Mouse (Mus musculus) WW6 (cell line): ENCODE data around the gene Pitx2.
A peak's percentile ranks its signal among the peaks of the same experiment; 100 is the strongest.

Experiments
- DNase-seq: peaks from one replicate; pipeline ENCODE4 v3.0.0-alpha.2; 2013; ENCODE audit warnings: low read depth, low spot score

Gene Pitx2

DNA sequence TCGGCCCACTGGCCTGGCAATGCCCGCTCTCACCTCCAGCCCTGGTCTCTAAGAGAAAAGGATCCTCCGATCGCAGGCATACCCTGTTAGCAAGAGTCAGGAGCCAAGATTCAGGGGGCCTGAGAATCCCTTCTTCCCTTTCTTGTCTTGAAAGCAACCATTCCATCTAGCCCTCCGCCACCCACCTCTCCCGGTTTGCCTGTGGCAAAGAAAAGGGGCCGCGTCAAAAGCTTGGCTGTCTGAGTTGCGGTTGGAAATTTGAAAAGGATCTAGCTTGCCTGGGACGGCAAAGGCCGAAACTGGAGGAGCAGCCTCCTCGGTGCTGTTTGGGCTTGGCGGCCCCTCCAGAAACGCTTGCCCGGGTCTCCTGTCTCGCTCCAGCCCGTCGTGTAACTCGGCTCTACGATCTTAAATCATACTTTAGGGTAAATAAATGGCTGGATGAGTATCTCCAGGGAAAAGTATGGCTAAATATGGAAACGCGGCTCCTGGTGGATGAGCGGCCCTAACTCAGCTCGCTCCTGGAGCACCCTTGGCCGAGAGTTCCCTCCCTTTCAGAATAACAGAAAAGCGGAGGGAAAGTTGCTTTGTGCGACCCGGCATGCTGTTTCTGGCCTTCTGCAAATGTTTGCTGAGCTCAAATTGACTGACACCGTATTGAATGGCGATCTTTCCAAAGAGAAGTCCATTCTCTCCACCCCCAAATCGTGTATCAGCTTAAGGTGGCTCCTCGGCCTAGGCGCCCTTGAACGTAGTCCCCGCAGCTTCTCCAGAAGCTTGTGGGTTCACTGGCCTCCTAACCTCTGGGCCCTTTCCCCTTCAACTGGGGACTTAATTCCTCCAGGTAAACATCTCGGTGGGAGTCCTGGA is 3.4 kb downstream of the Pitx2 start:
- DNase-seq = no peak

DNA sequence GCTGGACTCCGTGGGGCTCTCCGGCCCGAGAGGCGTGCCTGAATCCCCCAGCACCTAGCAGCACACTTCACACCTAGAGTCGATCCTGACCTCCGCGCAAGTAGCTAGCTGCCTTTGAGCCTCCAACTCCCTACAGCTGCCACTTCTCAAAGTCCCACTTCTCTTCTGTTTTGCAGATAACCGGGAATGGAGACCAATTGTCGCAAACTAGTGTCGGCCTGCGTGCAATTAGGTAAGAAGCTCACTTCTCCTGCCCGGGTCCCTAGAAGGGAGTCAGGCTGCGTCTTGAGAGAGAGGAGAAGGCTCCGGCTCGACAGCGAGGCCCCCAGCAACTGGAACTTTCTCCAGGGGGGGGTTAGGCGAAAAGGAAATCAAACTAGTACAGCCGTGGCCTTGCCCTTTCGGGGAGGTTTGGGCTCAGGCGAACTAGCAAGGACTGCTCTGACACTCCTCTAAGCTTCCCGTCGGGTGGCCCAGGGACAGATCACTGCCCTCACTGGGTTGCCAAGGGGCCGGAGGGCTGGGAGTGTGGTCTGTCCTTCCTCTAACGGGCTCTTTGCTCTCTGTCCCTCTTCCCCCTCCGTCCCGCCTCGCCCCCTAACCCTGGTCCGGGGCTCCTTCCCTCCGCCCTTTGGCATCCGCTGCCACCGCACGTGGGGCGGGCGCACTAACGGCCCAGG is 4.2 kb downstream of the Pitx2 start:
- DNase-seq = no peak

DNA sequence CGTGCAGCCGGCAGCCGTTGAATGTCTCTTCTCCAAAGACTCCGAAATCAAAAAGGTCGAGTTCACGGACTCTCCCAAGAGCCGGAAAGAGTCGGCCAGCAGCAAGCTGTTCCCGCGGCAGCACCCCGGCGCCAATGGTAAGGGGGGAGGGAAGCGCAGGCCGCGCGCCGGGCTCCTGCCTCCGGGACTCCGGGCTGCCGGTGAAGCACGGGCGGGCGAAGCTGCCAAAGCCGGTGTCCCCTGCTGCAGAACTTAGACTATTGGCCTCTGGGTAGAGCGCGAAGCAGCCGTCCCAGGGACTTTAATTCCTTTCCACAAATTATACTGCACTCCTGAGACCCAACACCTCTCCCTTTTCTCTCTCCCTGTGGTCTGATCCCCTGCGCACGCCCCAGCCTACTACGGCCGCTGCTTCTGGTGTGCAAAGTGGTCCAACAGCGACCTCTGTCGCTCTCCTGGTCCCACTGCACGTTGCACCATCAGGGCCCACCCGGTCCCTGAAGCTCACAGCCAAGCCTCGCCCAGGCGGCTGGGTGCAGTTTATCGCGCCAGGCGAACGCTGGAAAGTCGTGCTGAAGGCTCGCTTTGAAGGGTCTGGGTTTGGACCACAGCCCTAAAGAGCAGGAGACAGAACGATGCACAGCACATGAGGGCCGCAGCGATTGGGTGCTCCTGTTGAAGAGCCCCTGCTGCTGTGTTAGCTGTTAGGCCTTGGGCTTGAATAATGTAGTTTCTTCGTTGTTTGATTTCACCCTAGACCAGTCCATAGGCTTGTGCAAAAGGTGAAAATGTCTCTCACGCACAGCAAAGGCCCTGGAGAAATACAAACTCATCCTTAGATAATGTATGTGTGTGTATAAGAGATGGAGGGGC is 5.0 kb downstream of the Pitx2 start:
- DNase-seq = peak; percentile 89

DNA sequence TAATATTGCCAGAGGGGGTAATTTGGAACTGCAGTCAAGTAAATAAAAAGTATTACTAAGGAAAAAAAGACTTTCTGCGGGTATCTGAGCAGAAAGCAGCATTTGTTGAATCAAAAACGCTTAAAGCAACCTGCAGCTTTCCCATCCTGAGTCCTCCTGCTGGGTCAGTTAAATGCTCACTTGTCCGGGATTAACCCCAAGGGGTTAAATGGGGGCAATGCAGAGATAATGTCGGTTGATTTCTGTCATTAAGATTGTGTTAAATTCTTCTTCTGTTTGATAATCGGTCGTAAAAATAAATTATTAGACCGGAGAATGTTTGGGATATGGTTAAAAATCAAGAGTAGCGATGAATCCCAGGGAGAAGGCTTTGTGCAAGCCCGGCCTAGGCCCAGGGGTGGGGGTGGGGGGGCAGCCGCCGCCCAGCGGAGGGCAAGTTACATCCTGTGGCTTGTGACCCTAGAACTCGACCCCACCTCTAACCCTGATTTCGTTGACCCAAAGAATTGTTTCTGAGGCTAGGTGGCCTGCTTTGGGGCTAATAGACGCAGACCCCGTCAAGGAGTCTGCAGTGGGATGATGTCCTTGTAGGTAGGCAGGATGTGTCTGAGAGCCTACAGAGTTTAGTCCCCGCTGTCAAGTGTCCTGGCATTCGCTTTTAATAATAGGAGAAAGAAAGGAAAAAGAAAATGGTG is 6.0 kb downstream of the Pitx2 start:
- DNase-seq = no peak

DNA sequence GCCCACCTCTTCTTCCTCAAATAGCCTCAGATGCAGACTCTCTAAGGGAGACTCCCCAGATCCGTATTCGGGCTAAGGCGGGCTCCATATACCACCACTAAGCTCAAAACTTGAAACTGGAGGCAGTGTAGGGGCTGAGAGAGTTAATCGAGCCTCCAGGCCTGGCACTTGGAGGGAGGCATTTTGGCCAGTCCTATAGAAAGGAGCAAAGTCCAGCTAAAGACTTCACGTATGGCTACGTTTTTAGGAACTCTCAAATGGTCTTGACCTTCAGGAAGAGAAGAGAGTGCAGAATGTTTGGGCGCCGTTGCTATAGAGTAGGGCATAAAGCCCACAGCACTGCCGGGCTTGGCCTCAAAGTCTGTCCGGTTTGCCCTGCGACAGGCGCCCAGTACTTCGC is 7.1 kb downstream of the Pitx2 start:
- no peak for DNase-seq

DNA sequence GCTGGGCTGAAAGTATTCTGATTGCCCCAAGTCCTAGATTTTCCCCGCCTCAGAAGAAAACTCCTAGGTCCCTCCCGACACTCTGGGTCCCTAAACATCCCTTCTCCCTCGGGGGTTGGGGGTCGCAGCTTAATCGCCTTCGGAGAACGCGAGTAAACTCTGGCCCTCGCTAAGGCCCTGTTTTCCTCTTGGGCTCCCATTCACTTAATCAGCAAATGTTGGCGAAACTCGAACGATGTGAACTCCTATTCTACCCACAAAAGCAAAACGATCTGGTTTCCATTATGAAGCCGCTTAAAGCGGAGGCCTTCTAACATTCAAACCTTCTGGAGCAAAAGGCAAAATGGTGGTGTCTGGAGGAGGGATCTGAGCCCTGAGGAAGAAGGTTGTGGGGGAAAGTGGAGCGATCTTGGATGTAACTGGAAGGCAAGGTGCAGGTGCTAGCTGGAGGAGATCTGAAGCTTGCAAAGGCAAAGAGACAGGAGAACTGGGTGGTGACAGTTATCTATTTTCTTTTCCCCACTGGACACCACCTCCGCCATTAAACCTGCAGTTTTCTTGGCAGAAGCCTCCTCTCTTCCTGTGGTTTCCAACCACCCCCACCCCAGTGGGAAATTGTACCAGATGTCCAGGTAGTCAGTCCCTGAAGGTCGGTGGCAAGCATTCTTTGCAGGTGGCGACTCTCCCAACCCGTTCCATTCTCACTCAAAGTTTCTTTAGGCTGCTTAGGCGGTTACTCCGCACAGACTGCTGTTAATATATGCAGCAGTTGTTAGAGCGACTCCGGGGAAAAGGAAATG is 7.8 kb downstream of the Pitx2 start:
- DNase-seq = no peak

DNA sequence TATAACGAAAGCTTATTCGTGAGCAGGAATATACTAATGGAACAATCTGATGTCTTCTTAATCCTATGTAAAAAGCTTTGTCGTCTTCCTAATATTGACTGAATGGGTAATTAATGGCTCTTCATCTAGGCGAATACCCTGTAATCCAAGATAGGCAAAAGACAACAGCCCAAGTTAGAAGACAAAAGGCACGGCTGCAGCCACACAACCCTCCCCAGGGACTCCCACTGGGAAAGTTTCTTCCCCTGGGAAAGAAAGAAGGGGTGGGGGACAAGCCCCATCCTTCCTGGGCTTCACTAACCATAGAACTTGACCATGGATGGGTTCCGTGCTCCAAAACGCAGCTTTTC is 8.3 kb downstream of the Pitx2 start:
- no peak for DNase-seq

DNA sequence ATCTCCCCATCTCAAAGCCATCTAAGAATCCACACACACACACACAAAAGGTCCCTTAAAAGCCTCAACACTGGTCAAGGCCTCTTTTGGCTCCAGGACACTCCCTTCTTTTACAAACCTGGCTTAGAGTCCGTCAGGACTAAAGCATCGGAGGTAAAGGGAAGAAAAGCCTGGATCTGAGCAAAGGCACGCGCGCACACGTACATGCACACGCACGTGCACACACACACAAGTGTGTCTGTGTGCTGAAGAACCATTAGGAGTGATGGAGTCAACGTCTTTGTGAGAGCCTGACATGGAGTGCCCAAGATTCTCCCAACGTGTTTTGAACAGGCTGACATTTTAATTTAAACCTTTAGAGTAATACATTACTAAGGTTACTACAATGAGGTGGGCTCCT is 8.7 kb downstream of the Pitx2 start:
- no peak for DNase-seq

DNA sequence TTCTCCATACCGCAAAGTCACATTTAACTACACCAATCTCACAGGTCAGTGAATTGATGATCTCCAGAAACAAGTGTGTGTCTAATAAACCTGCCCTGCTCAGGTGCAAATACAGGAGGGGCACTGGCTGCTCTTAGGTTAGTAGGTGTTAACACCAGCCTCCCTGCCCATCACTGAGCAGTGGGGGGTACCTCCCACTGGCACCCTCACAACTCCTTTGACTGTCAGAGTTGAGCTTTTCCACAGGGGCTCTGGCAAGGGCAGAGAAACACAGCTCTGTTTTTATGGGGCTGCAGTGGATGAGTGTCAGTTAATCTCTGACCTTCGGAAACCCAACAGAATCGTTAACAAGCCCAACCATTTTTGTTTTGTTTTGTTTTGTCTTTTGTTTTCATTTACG is 9.6 kb downstream of the Pitx2 start:
- no peak for DNase-seq

DNA sequence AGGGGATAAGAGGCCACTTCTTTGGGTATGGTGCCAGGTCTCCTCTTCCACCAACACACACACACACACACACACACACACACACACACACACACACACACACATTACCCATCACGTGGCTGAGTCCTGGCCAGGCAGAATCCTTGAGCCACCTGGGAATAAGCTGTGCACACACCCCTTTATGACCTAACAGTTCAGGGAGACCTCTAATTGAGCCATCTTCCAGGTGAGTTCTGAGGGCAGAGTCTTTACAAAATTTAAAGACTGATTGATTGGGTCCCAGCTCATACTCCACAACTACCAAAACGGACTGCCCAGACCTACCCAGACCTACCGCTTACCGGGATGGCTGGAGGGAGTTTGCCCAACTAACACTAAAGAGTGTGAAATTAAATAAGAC is 10.1 kb downstream of the Pitx2 start:
- no peak for DNase-seq

DNA sequence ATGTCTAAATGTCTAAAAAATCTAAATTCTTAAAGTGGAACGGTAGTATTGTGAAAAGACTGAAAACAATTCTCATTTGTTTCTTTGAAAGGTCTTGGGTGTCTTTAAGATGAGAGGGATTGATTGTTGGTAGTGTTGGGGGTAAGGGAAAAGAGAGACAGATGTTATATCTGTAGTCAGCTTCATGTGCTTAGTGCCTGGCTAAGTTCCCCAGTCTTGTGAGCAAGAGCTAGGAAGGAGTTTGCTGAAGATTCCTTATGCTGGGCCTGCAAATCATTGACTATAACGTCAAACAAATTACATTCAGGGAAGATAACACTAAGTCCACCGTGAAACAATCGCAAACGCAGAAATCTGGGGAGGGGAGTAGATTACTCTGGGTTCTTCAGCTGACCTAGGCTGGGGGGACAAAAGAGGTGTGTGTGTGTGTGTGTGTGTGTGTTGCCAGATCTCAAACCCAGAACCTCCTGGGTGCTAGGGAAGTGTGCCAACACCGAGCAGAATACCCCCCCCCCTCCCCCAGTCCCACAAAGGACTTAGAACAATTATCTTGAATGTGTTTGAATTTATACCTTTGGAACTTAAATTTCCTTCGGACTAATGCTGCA is 12.5 kb downstream of the Pitx2 start:
- no peak for DNase-seq

DNA sequence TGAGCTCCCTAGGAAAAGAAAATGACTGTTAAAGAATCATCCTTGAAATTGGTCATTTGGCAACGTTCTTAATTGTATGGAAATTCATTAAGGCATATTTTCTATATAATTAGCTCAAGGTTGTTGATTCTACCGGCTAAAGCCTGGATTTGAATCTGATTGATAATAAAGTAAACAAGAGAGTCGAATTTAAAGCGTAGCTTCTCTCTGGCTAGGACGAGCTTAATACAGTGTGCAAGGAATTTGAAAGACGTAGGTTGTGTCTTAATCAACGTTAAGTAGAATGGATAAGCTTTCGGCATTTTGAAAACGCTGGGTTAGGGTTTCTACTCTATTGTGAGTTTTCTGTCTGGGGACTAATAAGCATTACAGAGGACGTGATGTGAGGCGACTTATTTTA is 13.1 kb downstream of the Pitx2 start:
- DNase-seq = no peak

DNA sequence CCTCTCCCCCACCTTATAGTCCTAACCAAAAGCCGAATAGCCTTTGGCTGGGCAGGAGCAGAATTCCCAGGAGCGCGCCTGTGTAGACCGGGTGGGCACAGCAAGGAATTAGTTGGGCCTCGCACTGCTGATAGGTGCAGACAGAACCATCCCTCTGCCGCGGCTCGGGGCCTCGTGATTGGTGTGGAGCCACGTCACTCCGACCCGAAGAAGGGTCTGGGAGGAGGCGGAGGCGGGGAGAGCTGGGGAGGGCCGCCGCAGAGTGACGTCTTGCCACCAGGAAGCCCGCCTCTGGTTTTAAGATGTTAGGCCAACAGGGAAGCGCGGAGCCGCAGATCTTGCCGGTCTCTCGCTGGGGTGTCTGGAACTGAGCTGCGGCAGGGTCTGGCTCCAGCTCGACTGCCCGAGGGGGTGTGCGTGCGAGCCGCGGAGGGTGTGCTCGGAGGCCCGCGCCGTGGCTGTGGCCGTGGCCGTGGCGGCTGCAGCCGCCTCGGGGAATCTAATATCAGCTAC is 14.0 kb downstream of the Pitx2 start:
- peak; percentile 85 for DNase-seq

DNA sequence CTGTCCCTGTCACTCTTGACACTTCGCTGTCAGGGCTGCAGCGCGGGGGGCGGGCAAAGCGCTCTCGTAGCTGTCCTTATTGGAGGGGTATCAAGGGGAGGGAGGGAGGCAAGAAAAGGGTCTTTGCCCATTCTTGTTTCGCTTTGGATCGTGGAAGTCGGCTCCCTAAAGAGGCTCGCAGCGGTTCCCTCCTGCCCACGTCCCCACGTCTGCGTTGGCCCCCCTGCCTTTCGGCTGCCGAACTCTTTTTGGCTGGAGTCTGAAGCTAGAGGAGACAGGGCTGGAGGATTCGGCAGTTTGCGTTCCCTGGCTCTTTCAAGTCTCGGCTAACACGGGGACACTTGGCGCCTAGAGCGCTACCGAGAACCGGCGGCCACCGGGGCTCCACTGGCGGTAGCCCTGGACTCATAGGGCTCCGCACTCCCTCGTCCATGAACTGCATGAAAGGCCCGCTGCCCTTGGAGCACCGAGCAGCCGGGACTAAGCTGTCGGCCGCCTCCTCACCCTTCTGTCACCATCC is 14.5 kb downstream of the Pitx2 start:
- DNase-seq = no peak

DNA sequence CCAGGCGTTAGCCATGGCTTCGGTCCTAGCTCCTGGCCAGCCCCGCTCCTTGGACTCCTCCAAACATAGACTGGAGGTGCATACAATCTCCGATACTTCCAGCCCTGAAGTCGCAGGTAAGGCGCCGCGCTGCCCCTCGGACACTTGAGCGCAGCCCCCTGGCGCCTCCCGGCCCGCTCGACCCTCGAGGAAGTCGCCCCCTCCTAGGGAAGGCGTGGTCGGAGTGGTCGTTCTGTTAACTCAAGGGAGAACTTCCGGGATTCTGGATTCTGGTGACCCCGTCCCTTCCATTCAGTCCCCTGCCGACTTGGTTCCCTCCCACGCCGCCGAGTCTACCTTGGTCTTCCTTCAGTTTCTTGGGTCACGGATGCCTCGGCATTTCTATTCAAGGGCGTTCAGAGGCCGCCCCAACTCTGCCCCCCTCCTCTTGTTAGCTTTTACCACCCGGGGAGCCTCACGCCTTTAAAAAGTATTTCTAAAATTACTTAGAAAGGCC is 15.0 kb downstream of the Pitx2 start:
- no peak for DNase-seq

DNA sequence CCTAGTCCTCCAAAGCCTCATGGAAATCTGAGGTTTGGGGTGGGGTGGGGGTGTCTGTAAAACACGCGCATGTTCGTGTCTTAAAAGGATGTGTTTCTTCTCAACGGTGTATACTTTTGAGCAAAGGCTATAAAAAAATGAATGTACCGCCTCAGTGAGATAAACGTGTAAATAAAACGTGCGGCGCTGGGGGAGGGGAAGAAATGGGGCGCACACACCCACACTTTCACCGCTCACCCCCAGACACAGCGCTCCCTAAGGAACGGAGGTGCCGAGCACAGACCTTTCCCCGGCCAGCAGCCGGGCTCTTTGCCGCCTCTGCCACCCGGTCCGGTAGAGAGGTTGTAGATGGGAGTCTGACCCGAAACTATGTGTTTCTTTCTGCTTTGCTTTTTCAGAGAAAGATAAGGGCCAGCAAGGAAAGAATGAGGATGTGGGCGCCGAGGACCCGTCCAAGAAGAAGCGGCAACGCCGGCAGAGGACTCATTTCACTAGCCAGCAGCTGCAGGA is 15.6 kb downstream of the Pitx2 start:
- DNase-seq = no peak

DNA sequence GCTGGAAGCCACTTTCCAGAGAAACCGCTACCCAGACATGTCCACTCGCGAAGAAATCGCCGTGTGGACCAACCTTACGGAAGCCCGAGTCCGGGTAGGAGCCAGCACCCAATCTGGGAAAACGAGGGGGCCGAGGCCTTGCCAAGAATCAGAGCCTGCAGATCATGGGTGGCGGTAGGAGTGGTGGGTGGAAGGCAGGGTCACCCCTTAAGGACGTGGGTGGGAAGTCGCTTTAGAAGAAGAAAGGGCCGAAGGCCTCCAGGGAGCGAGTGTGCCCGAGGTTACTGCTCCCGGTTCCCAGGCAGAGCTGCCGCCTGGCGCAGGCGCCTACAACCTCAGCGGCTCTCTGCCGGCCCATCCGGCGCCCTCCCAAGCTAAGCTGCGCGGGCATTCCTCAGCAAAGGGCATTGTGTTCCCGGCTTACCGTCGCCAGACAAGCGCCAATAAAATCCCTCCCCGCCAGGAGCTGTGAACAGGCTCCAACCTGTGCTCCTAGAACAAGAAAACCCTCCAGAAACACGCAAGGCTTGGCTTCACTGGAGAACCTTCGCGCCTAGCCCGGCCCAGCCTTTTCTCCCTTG is 16.2 kb downstream of the Pitx2 start:
- DNase-seq = no peak

DNA sequence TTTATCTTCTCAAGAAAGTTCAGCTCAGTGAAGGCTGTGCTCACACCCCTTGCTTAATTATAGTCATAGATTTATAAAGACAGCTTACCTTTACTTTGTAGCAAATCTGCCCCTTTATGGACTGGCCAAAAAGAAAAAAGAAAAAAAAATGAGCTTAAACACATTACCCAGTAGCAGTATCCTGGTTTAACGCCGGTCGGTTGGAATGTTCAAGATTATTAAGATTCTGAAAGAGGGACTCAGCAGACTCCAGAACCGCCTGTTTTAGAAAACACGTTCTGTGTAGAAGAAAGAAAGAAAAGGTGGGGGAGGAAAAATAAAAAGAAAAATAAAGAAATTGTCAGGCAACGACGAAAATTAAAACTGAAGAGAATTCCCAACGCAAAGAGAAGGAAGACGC is 16.8 kb downstream of the Pitx2 start:
- no peak for DNase-seq

DNA sequence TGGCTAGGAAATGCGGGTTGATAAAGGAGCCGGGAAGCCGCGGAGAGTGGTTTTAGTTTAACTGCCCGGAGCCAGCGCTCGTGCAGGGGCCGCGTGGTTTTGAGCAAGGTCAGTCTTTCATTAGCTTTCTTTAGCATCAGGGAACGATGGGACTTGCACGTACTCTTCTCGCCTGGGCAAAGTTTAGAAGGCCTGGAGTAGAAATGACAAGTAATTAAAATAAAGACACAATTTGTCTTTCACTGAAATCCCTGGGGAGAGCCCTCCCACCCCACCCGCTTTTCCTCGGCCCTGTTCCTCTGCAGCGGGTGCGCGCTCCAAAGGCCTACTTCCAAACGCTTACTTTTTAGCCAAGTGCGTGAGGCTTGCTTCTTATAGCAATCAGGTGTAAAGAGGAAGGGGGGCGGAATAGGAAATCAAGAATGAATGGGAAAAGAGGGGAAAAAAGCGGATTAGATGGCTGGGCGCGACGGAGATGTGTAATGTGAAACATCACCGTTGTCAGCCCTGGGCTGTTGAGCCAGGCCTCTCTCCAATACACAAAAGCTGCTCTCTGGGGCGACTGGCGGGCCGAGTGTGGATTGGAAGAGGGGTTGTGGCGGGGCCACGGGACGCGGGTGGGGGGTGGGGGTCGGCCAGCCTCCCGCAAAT is 17.4 kb downstream of the Pitx2 start:
- DNase-seq = no peak
